ENCODE assay signal across 22 mouse cellular contexts in genomic region chr19:22074042-22074441, GRCm38 (mm10).
DNase-seq lines count a peak whose midpoint lies in the region; ATAC-seq lines count a peak whose summit lies in the region.
"Had no signal": no experiment of that assay in that cellular context is flagged by ENCODE, and none has a peak within 500 bp of the region (broad histone marks: within the 10 kb centered on the region; RNA-seq: fewer than 3 reads in every experiment).

No protein-coding gene starts in this region.

- H3K9ac ChIP-seq in forebrain, embryonic 16.5 days (replicated peaks; ENCODE audit: low read depth, low read length), result no peak overlapping the region
- H3K9ac ChIP-seq: heart, embryonic 12.5 days; limb, embryonic 15.5 days; liver, embryonic 15.5 days; neural tube, embryonic 12.5 days had no signal

- peaks cover 6% of the 10 kb centered on the region; the same call in 1 of the 2 replicates for H3K4me1 ChIP-seq in forebrain, embryonic 16.5 days (replicated peaks; ENCODE audit: control insufficient read depth, insufficient read depth, low read length)
- H3K4me1 ChIP-seq: heart, embryonic 12.5 days; limb, embryonic 15.5 days; liver, embryonic 15.5 days; megakaryocyte, embryonic 14.5 days; neural tube, embryonic 12.5 days had no signal

- no peaks in the 10 kb centered on the region for H3K36me3 ChIP-seq in forebrain, embryonic 16.5 days (ENCODE audit: control insufficient read depth, insufficient read depth)
- H3K36me3 ChIP-seq: heart, embryonic 12.5 days; limb, embryonic 15.5 days; liver, embryonic 15.5 days; neural tube, embryonic 12.5 days had no signal

- no peak overlapping the region for H3K4me2 ChIP-seq in forebrain, embryonic 16.5 days (ENCODE audit: low read length)
- H3K4me2 ChIP-seq: heart, embryonic 12.5 days; limb, embryonic 15.5 days; liver, embryonic 15.5 days; neural tube, embryonic 12.5 days had no signal

- no peak overlapping the region for H3K4me3 ChIP-seq in forebrain, embryonic 16.5 days (replicated peaks; ENCODE audit: low read length)
- H3K4me3 ChIP-seq: gastrocnemius, adult 2 months; heart, embryonic 12.5 days; limb, embryonic 15.5 days; liver, embryonic 15.5 days; megakaryocyte, embryonic 14.5 days; neural tube, embryonic 12.5 days had no signal

- peak; percentile 57 for ATAC-seq in forebrain, embryonic 16.5 days
- ATAC-seq: hindbrain, embryonic 16.5 days; intestine, postnatal 0 days had no signal

- no peaks in the 10 kb centered on the region for H3K9me3 ChIP-seq in forebrain, embryonic 16.5 days (ENCODE audit: control insufficient read depth, low read length)
- H3K9me3 ChIP-seq: heart, embryonic 12.5 days; limb, embryonic 15.5 days; liver, embryonic 15.5 days; megakaryocyte, embryonic 14.5 days; neural tube, embryonic 12.5 days had no signal

- WGBS in forebrain, embryonic 16.5 days, result 30% methylated on average over 7 of the region's 7 CpGs

- no peaks in the 10 kb centered on the region for H3K27me3 ChIP-seq in forebrain, embryonic 16.5 days (replicated peaks; ENCODE audit: control insufficient read depth, insufficient read depth, low read length)
- H3K27me3 ChIP-seq: heart, embryonic 12.5 days; limb, embryonic 15.5 days; liver, embryonic 15.5 days; megakaryocyte, embryonic 14.5 days; neural tube, embryonic 12.5 days had no signal

- no peak overlapping the region for H3K27ac ChIP-seq in forebrain, embryonic 16.5 days (ENCODE audit: low read length)
- H3K27ac ChIP-seq: gastrocnemius, adult 2 months; limb, embryonic 15.5 days; liver, embryonic 15.5 days; neural tube, embryonic 12.5 days had no signal

- peak; percentile 4 to 14 for DNase-seq in heart, postnatal 10 days
- DNase-seq in heart, adult 8-10 months (ENCODE audit: low spot score), result no peak
- DNase-seq in lung, postnatal 10 days, result peak; percentile 14
- no peak for DNase-seq in lung, postnatal 14 days
- DNase-seq in brain, adult 2 months (ENCODE audit: low read depth, low spot score), result peak; percentile 20
- no peak for DNase-seq in kidney, adult 18-20 months
- DNase-seq: adrenal gland, adult 8-10 months; cerebellum, adult 11-12 months; cerebellum, postnatal 36 days; gastrocnemius, adult 2 months; heart, postnatal 4 days; layer of hippocampus, postnatal 36 days; right cerebral cortex, postnatal 4 days; thymus, postnatal 14 days had no signal

- intact Hi-C loops in heart, postnatal 10 days (cut with DNase I), result no loop called here

Comparison
In these comparisons a context has a peak if more than half of its experiments do, and no peak if none do; other contexts are left out.
1. DNase-seq: peak in heart, postnatal 10 days (2 of 2), lung, postnatal 10 days (single experiment) and brain, adult 2 months (single experiment); none in heart, adult 8-10 months (single experiment), lung, postnatal 14 days (single experiment) and kidney, adult 18-20 months (single experiment).